Mouse (Mus musculus): ENCODE data around the gene Emilin1.

Gene Emilin1

GRCm38 (mm10) chr5:30927945-30928529, 14.8 kb downstream of the Emilin1 start:
- CTCF ChIA-PET = interaction anchor here in 3 of 4 experiments (0.6 to 1.5 kb wide), 6 partner anchors 11 to 218 kb away, joined by 3 to 8 read pairs (median 4); no protein-coding TSS in a partner anchor
- POLR2A ChIA-PET = interaction anchor here in 3 of 4 experiments (0.6 to 2.5 kb wide), 24 partner anchors 10 to 265 kb away, joined by 3 to 12 read pairs (median 4); partner anchors contain the start of genes Ost4 (in 2 of the 3), Agbl5 (in 1 of the 3), Atraid (in 1 of the 3) and Eif2b4 (in 1 of the 3)

GRCm38 (mm10) chr5:30930121-30930520, 16.9 kb downstream of the Emilin1 start:
- ChIA-PET POLR2A (interaction anchor here (0.5 to 2.7 kb wide), 30 partner anchors 9 to 124 kb away, joined by 3 to 11 read pairs (median 4); partner anchors contain the start of genes Khk (in 3 of the 4), Agbl5 (in 1 of the 4), Cgref1 (in 1 of the 4) and Ost4 (in 1 of the 4)), CTCF (interaction anchor here (0.5 to 3.0 kb wide), 58 partner anchors 8 to 1493 kb away, joined by 3 to 46 read pairs (median 4); partner anchors contain the start of genes Khk (in 4 of the 4), Cgref1 (in 2 of the 4), Atraid (in 1 of the 4) and Cad (in 1 of the 4))

- ChIA-PET POLR2A (interaction anchor here in 3 of 4 experiments (0.7 to 2.7 kb wide), 6 partner anchors 10 to 49 kb away, joined by 3 to 11 read pairs (median 8); partner anchors contain the start of genes Agbl5 (in 1 of the 3) and Khk (in 1 of the 3)), CTCF (interaction anchor here in 2 of 4 experiments (1.0 to 3.0 kb wide), 4 partner anchors 9 to 67 kb away, joined by 5 to 46 read pairs (median 5); partner anchors contain the start of gene Khk (in 1 of the 2))
These were observed 17.6 kb downstream of the Emilin1 start for GRCm38 (mm10) chr5:30930846-30931245.

- ChIA-PET CTCF (interaction anchor here in 2 of 4 experiments (1.0 to 3.0 kb wide), 3 partner anchors 10 to 67 kb away, joined by 5 to 46 read pairs (median 5); partner anchors contain the start of gene Khk (in 1 of the 2)), POLR2A (interaction anchor here in 3 of 4 experiments (0.7 to 2.7 kb wide), 4 partner anchors 12 to 50 kb away, joined by 3 to 11 read pairs (median 8); partner anchors contain the start of gene Agbl5 (in 1 of the 3))
These were observed 18.2 kb downstream of the Emilin1 start for GRCm38 (mm10) chr5:30931378-30931777.

GRCm38 (mm10) chr5:30933705-30934104, 20.5 kb downstream of the Emilin1 start:
- CTCF ChIA-PET = interaction anchor here in 3 of 4 experiments (0.6 to 2.1 kb wide), 8 partner anchors 11 to 192 kb away, joined by 3 to 9 read pairs (median 3); partner anchors contain the start of gene Cgref1 (in 1 of the 3)
- POLR2A ChIA-PET = interaction anchor here in 2 of 4 experiments (0.6 to 1.5 kb wide), 11 partner anchors 11 to 183 kb away, joined by 3 to 8 read pairs (median 3); partner anchors contain the start of genes Cgref1 (in 1 of the 2), Khk (in 1 of the 2) and Trim54 (in 1 of the 2)

GRCm38 (mm10) chr5:30934725-30935461, 21.7 kb downstream of the Emilin1 start:
- CTCF ChIA-PET = interaction anchor here in 3 of 4 experiments (1.1 to 2.1 kb wide), 4 partner anchors 10 to 139 kb away, joined by 3 to 9 read pairs (median 4); partner anchors contain the start of genes Cgref1 (in 1 of the 3) and Khk (in 1 of the 3)

GRCm38 (mm10) chr5:30943004-30943403, 29.8 kb downstream of the Emilin1 start:
- POLR2A ChIA-PET = interaction anchor here in 2 of 4 experiments (1.0 to 2.6 kb wide), 7 partner anchors 13 to 27 kb away, joined by 3 to 9 read pairs (median 4); partner anchors contain the start of genes Khk (in 1 of the 2) and Preb (in 1 of the 2)

More at GRCm38 (mm10) chr5:30934725-30935461, 21.7 kb downstream of the Emilin1 start:
- POLR2A ChIA-PET = interaction anchor here in 2 of 4 experiments (1.2 to 1.5 kb wide), 6 partner anchors 10 to 66 kb away, joined by 3 to 8 read pairs (median 4); partner anchors contain the start of gene Cgref1 (in 1 of the 2)

GRCm38 (mm10) chr5:30944344-30944743, 31.1 kb downstream of the Emilin1 start:
- POLR2A ChIA-PET = interaction anchor here (0.5 to 2.8 kb wide), 22 partner anchors 9 to 191 kb away, joined by 3 to 14 read pairs (median 4); partner anchors contain the start of genes Preb (in 2 of the 4), Agbl5 (in 1 of the 4), Emilin1 (in 1 of the 4) and Khk (in 1 of the 4)
- CTCF ChIA-PET = interaction anchor here (0.5 to 2.3 kb wide), 17 partner anchors 10 to 588 kb away, joined by 3 to 15 read pairs (median 4); partner anchors contain the start of genes Khk (in 1 of the 4), Mapre3 (in 1 of the 4) and Preb (in 1 of the 4)

More at GRCm38 (mm10) chr5:30943004-30943403, 29.8 kb downstream of the Emilin1 start:
- CTCF ChIA-PET = interaction anchor here (0.6 to 2.5 kb wide), 8 partner anchors 13 to 641 kb away, joined by 3 to 12 read pairs (median 3); no protein-coding TSS in a partner anchor

- ChIA-PET CTCF (interaction anchor here (0.6 to 2.3 kb wide), 24 partner anchors 9 to 1395 kb away, joined by 3 to 15 read pairs (median 4); partner anchors contain the start of genes Khk (in 2 of the 4), Mapre3 (in 1 of the 4) and Preb (in 1 of the 4)), POLR2A (interaction anchor here (0.5 to 2.8 kb wide), 21 partner anchors 8 to 191 kb away, joined by 3 to 14 read pairs (median 3); partner anchors contain the start of genes Preb (in 3 of the 4), Khk (in 2 of the 4), Agbl5 (in 1 of the 4) and Emilin1 (in 1 of the 4))
These were observed 32.0 kb downstream of the Emilin1 start, which contains the start of gene Cgref1 for GRCm38 (mm10) chr5:30944956-30945781. Cgref1 (minus strand) TSS chr5:30945591.

- POLR2A ChIA-PET = interaction anchor here (0.5 to 5.3 kb wide), 14 partner anchors 10 to 237 kb away, joined by 3 to 77 read pairs (median 10); partner anchors contain the start of genes Preb (in 3 of the 4), Ost4 (in 2 of the 4), Agbl5 (in 1 of the 4) and Atraid (in 1 of the 4)
- CTCF ChIA-PET = interaction anchor here in 2 of 4 experiments (1.6 to 2.0 kb wide), 2 partner anchors 56 to 174 kb away, joined by 3 to 8 read pairs; no protein-coding TSS in a partner anchor
These were observed 35.4 kb downstream of the Emilin1 start for GRCm38 (mm10) chr5:30948620-30949019.

GRCm38 (mm10) chr5:30949654-30950326, 36.6 kb downstream of the Emilin1 start:
- ChIA-PET CTCF (interaction anchor here (0.5 to 2.0 kb wide), 23 partner anchors 9 to 345 kb away, joined by 3 to 13 read pairs (median 4); partner anchors contain the start of gene Preb (in 1 of the 4)), POLR2A (interaction anchor here (0.6 to 5.3 kb wide), 92 partner anchors 9 to 1506 kb away, joined by 3 to 77 read pairs (median 4); partner anchors contain the start of genes Preb (in 4 of the 4), Atraid (in 3 of the 4), Khk (in 3 of the 4) and Ost4 (in 3 of the 4))

- POLR2A ChIA-PET = interaction anchor here (0.6 to 5.3 kb wide), 90 partner anchors 9 to 1507 kb away, joined by 3 to 77 read pairs (median 4); partner anchors contain the start of genes Preb (in 4 of the 4), Atraid (in 3 of the 4), Khk (in 3 of the 4) and Ost4 (in 3 of the 4)
- CTCF ChIA-PET = interaction anchor here (0.5 to 2.0 kb wide), 22 partner anchors 9 to 345 kb away, joined by 3 to 13 read pairs (median 4); partner anchors contain the start of gene Preb (in 1 of the 4)
These were observed 37.2 kb downstream of the Emilin1 start for GRCm38 (mm10) chr5:30950451-30950850.

GRCm38 (mm10) chr5:30950922-30951321, 37.7 kb downstream of the Emilin1 start:
- ChIA-PET POLR2A (interaction anchor here (0.9 to 5.3 kb wide), 34 partner anchors 9 to 267 kb away, joined by 3 to 77 read pairs (median 6); partner anchors contain the start of genes Preb (in 4 of the 4), Atraid (in 3 of the 4), Khk (in 3 of the 4) and Slc5a6 (in 2 of the 4)), CTCF (interaction anchor here in 3 of 4 experiments (1.0 to 1.4 kb wide), 5 partner anchors 21 to 155 kb away, joined by 3 to 13 read pairs (median 4); no protein-coding TSS in a partner anchor)

- ChIA-PET POLR2A (interaction anchor here in 2 of 4 experiments (1.1 to 5.3 kb wide), 3 partner anchors 8 to 293 kb away, joined by 3 to 77 read pairs (median 25); partner anchors contain the start of genes Atraid (in 1 of the 2), Preb (in 1 of the 2) and Slc5a6 (in 1 of the 2)), CTCF (interaction anchor here in 1 of 4 experiments (1.7 kb wide), 1 partner anchor 22 kb away, joined by 6 read pairs; no protein-coding TSS in a partner anchor)
These were observed 38.5 kb downstream of the Emilin1 start for GRCm38 (mm10) chr5:30951706-30952105.
